Mouse (Mus musculus) cerebellum, adult 2 months (tissue): ENCODE results near the gene Abi3bp. TPM values are rescaled to one million over a fixed set of nuclear protein-coding genes. Genes with fewer than 3 reads are reported as not detected.

ENCODE experiments used
- DNase-seq, 2 experiments: peaks; one replicate each; pipeline ENCODE4 v3.0.0; 2021
- H3K27ac ChIP-seq: fragments of 200-500 bp; 2 replicates; pipeline ENCODE4 v1.5.1; 2012; ENCODE audit warnings: low read length, control low read depth, inconsistent platforms; ENCODE audit not compliant: insufficient read depth
- H3K27me3 ChIP-seq: fragments of 200-500 bp; 2 replicates; pipeline ENCODE4 v1.6.1; 2012; ENCODE audit warnings: inconsistent platforms, mild to moderate bottlenecking, low read length, moderate library complexity; ENCODE audit not compliant: control insufficient read depth, insufficient read depth
- H3K4me1 ChIP-seq: fragments of 200-500 bp; 2 replicates; pipeline ENCODE4 v1.6.1; 2011; ENCODE audit warnings: low read length; ENCODE audit not compliant: control insufficient read depth, insufficient read depth
- H3K4me3 ChIP-seq: fragments of 200-500 bp; replicated peaks from 2 replicates; pipeline ENCODE3; 2011; ENCODE audit warnings: mild to moderate bottlenecking, low read depth, low read length, control low read depth; ENCODE audit not compliant: insufficient read depth
- CTCF ChIP-seq: fragments of 200-500 bp; IDR thresholded peaks from 2 replicates; pipeline ENCODE4 v1.5.1; 2011; ENCODE audit warnings: low read depth, mild to moderate bottlenecking, control low read depth, low read length, moderate library complexity, borderline replicate concordance; ENCODE audit not compliant: insufficient read depth
- POLR2A ChIP-seq: fragments of 200-500 bp; IDR thresholded peaks from 2 replicates; pipeline ENCODE4 v1.6.1; 2011; ENCODE audit warnings: low read length, control low read depth, borderline replicate concordance; ENCODE audit not compliant: insufficient read depth
- WGBS: fragments of 180-500 bp; shearing (Covaris S2); methylation state at CpG from one replicate; pipeline ENCODE4 v1.1.7; 2018; 5-methylcytosine and 5-hydroxymethylcytosine counted together
- polyA plus RNA-seq: library from polyadenylated mRNA; depleted of rRNA; stranded (reverse); fragments of >200 nt; gene quantifications from 2 replicates; pipeline ENCODE4 v1.2.3, GENCODE M21; 2012

Abi3bp gene
- polyA plus RNA-seq, 1 experiment: 4.4 TPM

- Histone ChIP-seq H3K27me3 (no peaks in the 10 kb centered on the region), H3K27ac (no peak overlapping the region), H3K4me3 (no peak overlapping the region), H3K4me1 (no peaks in the 10 kb centered on the region)
- no peak for TF ChIP-seq POLR2A
- no peak for TF ChIP-seq CTCF
- no peak for DNase-seq
- 59% methylated on average over 4 of the region's 4 CpGs for WGBS
These were observed 19.1 kb downstream of the Abi3bp start for GRCm38 (mm10) chr16:56496743-56497142.

GRCm38 (mm10) chr16:56498680-56499079 is 21.0 kb downstream of the Abi3bp start:
- no peak overlapping the region for H3K27ac ChIP-seq
- no peak overlapping the region for H3K4me3 ChIP-seq
- TF ChIP-seq POLR2A (no peak), CTCF (no peak)
- H3K27me3 ChIP-seq: no peaks in the 10 kb centered on the region
- no peaks in the 10 kb centered on the region for H3K4me1 ChIP-seq
- DNase-seq: no peak
- WGBS: 60% methylated on average over 1 of the region's 1 CpGs

GRCm38 (mm10) chr16:56500441-56500840 is 22.8 kb downstream of the Abi3bp start:
- Histone ChIP-seq H3K4me1 (no peaks in the 10 kb centered on the region), H3K4me3 (no peak overlapping the region), H3K27ac (no peak overlapping the region), H3K27me3 (no peaks in the 10 kb centered on the region)
- 59% methylated on average over 3 of the region's 3 CpGs for WGBS
- no peak for TF ChIP-seq POLR2A
- no peak for TF ChIP-seq CTCF
- no peak for DNase-seq

- 59% methylated on average over 6 of the region's 6 CpGs for WGBS
- TF ChIP-seq POLR2A: no peak
- TF ChIP-seq CTCF: no peak
- no peaks in the 10 kb centered on the region for H3K27me3 ChIP-seq
- DNase-seq: no peak
- H3K27ac ChIP-seq: no peak overlapping the region
- no peaks in the 10 kb centered on the region for H3K4me1 ChIP-seq
- no peak overlapping the region for H3K4me3 ChIP-seq
These were observed 23.4 kb downstream of the Abi3bp start for GRCm38 (mm10) chr16:56501101-56501500.

GRCm38 (mm10) chr16:56501513-56501912 is 23.8 kb downstream of the Abi3bp start:
- Histone ChIP-seq H3K4me3 (no peak overlapping the region), H3K27ac (no peak overlapping the region), H3K4me1 (no peaks in the 10 kb centered on the region), H3K27me3 (no peaks in the 10 kb centered on the region)
- WGBS: 19% methylated on average over 2 of the region's 2 CpGs
- TF ChIP-seq POLR2A (no peak), CTCF (no peak)
- no peak for DNase-seq

GRCm38 (mm10) chr16:56502134-56502533 is 24.5 kb downstream of the Abi3bp start:
- no peak for DNase-seq
- 89% methylated on average over 3 of the region's 3 CpGs for WGBS

GRCm38 (mm10) chr16:56503941-56504340 is 26.3 kb downstream of the Abi3bp start:
- TF ChIP-seq CTCF (no peak), POLR2A (no peak)
- no peak for DNase-seq
- Histone ChIP-seq H3K4me1 (no peaks in the 10 kb centered on the region), H3K27ac (no peak overlapping the region), H3K4me3 (no peak overlapping the region), H3K27me3 (no peaks in the 10 kb centered on the region)
- 51% methylated on average over 2 of the region's 2 CpGs for WGBS

More at GRCm38 (mm10) chr16:56502134-56502533, 24.5 kb downstream of the Abi3bp start:
- H3K4me3 ChIP-seq: no peak overlapping the region
- no peak overlapping the region for H3K27ac ChIP-seq
- no peak for TF ChIP-seq POLR2A
- TF ChIP-seq CTCF: no peak
- H3K4me1 ChIP-seq: no peaks in the 10 kb centered on the region
- no peaks in the 10 kb centered on the region for H3K27me3 ChIP-seq

- H3K27me3 ChIP-seq: no peaks in the 10 kb centered on the region
- no peak overlapping the region for H3K27ac ChIP-seq
- H3K4me3 ChIP-seq: no peak overlapping the region
- TF ChIP-seq POLR2A (no peak), CTCF (no peak)
- no peaks in the 10 kb centered on the region for H3K4me1 ChIP-seq
- 47% methylated on average over 9 of the region's 9 CpGs for WGBS
- no peak for DNase-seq
These were observed 40.3 kb downstream of the Abi3bp start for GRCm38 (mm10) chr16:56518024-56518423.
